Mouse (Mus musculus): ENCODE results near the gene Shisa5. TPM values are rescaled to one million over a fixed set of nuclear protein-coding genes. Genes with fewer than 3 reads are reported as not detected.

The Shisa5 gene
- total RNA-seq, 1 experiment = 44.0 TPM

- H3K9ac ChIP-seq (ENCODE audit: insufficient read depth, low read depth, low read length, poor library complexity, severe bottlenecking) = no peak overlapping the region
- H3K4me3 ChIP-seq (ENCODE audit: insufficient read depth in 1 of 2, low read depth in 1 of 2, low read length in 2 of 2, poor library complexity in 1 of 2, severe bottlenecking in 1 of 2) = no peak overlapping the region
- no peak overlapping the region for H3K27ac ChIP-seq (ENCODE audit: insufficient read depth, low read depth, low read length, poor library complexity, severe bottlenecking)
- TF ChIP-seq CHD2 (IDR thresholded peaks at IDR 0.05; ENCODE audit: low read depth, low read length) (no peak), ZC3H11A (IDR thresholded peaks at IDR 0.05; ENCODE audit: borderline replicate concordance, low read depth, low read length) (no peak), ZNF384 (IDR thresholded peaks at IDR 0.05; ENCODE audit: low read depth, low read length) (no peak), HCFC1 (IDR thresholded peaks at IDR 0.05; ENCODE audit: borderline replicate concordance, insufficient read depth, low read length) (no peak), MAFK (IDR thresholded peaks at IDR 0.05; ENCODE audit: insufficient read depth, low read depth, low read length) (no peak)
- in situ Hi-C loops (cut with MboI; ENCODE audit: low sequenced_read_pairs in 2 of 2, unreplicated experiment in 2 of 2) = no loop called here
- no peaks in the 10 kb centered on the region for H3K9me3 ChIP-seq (ENCODE audit: control insufficient read depth, insufficient read depth, low read depth, low read length)
- no peak for DNase-seq (ENCODE audit: low read depth, low spot score)
- no peaks in the 10 kb centered on the region for H3K36me3 ChIP-seq (ENCODE audit: control insufficient read depth, insufficient read depth, low read length, poor library complexity, severe bottlenecking)
- H3K4me1 ChIP-seq (ENCODE audit: control insufficient read depth in 2 of 2, insufficient read depth in 2 of 2, low read length in 2 of 2, poor library complexity in 1 of 2) = peaks cover 0 to 12% of the 10 kb centered on the region in 2 experiments; a peak in 1 of 4 replicates
Measured at GRCm38 (mm10) chr9:109031686-109032085, 6.7 kb upstream of the Shisa5 start.

GRCm38 (mm10) chr9:109032435-109032834 is 5.9 kb upstream of the Shisa5 start:
- in situ Hi-C loops (cut with MboI; ENCODE audit: low sequenced_read_pairs in 2 of 2, unreplicated experiment in 2 of 2) = no loop called here

GRCm38 (mm10) chr9:109038901-109039364 is 568 bp downstream of the Shisa5 start:
- TF ChIP-seq HCFC1 (IDR thresholded peaks at IDR 0.05; ENCODE audit: borderline replicate concordance, insufficient read depth, low read length) = no peak
- no peak for TF ChIP-seq ZC3H11A (IDR thresholded peaks at IDR 0.05; ENCODE audit: borderline replicate concordance, low read depth, low read length)
- TF ChIP-seq CHD2 (IDR thresholded peaks at IDR 0.05; ENCODE audit: low read depth, low read length) = no peak
- TF ChIP-seq ZNF384 (IDR thresholded peaks at IDR 0.05; ENCODE audit: low read depth, low read length) = no peak
- no peak for TF ChIP-seq MAFK (IDR thresholded peaks at IDR 0.05; ENCODE audit: insufficient read depth, low read depth, low read length)
- Histone ChIP-seq H3K4me3 (ENCODE audit: insufficient read depth in 1 of 2, low read depth in 1 of 2, low read length in 2 of 2, poor library complexity in 1 of 2, severe bottlenecking in 1 of 2) (peak overlapping the region; percentile 78 to 91), H3K9ac (ENCODE audit: insufficient read depth, low read depth, low read length, poor library complexity, severe bottlenecking) (peak overlapping the region; percentile 82), H3K4me1 (ENCODE audit: control insufficient read depth in 2 of 2, insufficient read depth in 2 of 2, low read length in 2 of 2, poor library complexity in 1 of 2) (peaks cover 0 to 11% of the 10 kb centered on the region in 2 experiments; a peak in 1 of 4 replicates), H3K9me3 (ENCODE audit: control insufficient read depth, insufficient read depth, low read depth, low read length) (no peaks in the 10 kb centered on the region), H3K36me3 (ENCODE audit: control insufficient read depth, insufficient read depth, low read length, poor library complexity, severe bottlenecking) (no peaks in the 10 kb centered on the region), H3K27ac (ENCODE audit: insufficient read depth, low read depth, low read length, poor library complexity, severe bottlenecking) (peak overlapping the region; percentile 33)
- in situ Hi-C loops (cut with MboI; ENCODE audit: low sequenced_read_pairs in 2 of 2, unreplicated experiment in 2 of 2) = no loop called here
- peak; percentile 28 for DNase-seq (ENCODE audit: low read depth, low spot score)

More at GRCm38 (mm10) chr9:109032435-109032834, 5.9 kb upstream of the Shisa5 start:
- Histone ChIP-seq H3K27ac (ENCODE audit: insufficient read depth, low read depth, low read length, poor library complexity, severe bottlenecking) (no peak overlapping the region), H3K4me3 (ENCODE audit: insufficient read depth in 1 of 2, low read depth in 1 of 2, low read length in 2 of 2, poor library complexity in 1 of 2, severe bottlenecking in 1 of 2) (no peak overlapping the region), H3K9ac (ENCODE audit: insufficient read depth, low read depth, low read length, poor library complexity, severe bottlenecking) (no peak overlapping the region), H3K4me1 (ENCODE audit: control insufficient read depth in 2 of 2, insufficient read depth in 2 of 2, low read length in 2 of 2, poor library complexity in 1 of 2) (peaks cover 0 to 12% of the 10 kb centered on the region in 2 experiments; a peak in 1 of 4 replicates), H3K9me3 (ENCODE audit: control insufficient read depth, insufficient read depth, low read depth, low read length) (no peaks in the 10 kb centered on the region), H3K36me3 (ENCODE audit: control insufficient read depth, insufficient read depth, low read length, poor library complexity, severe bottlenecking) (no peaks in the 10 kb centered on the region)
- DNase-seq (ENCODE audit: low read depth, low spot score) = no peak
- no peak for TF ChIP-seq HCFC1 (IDR thresholded peaks at IDR 0.05; ENCODE audit: borderline replicate concordance, insufficient read depth, low read length)
- TF ChIP-seq MAFK (IDR thresholded peaks at IDR 0.05; ENCODE audit: insufficient read depth, low read depth, low read length) = no peak
- TF ChIP-seq ZC3H11A (IDR thresholded peaks at IDR 0.05; ENCODE audit: borderline replicate concordance, low read depth, low read length) = no peak

- no peak overlapping the region for H3K4me3 ChIP-seq (ENCODE audit: insufficient read depth in 1 of 2, low read depth in 1 of 2, low read length in 2 of 2, poor library complexity in 1 of 2, severe bottlenecking in 1 of 2)
- no peak for DNase-seq (ENCODE audit: low read depth, low spot score)
- TF ChIP-seq HCFC1 (IDR thresholded peaks at IDR 0.05; ENCODE audit: borderline replicate concordance, insufficient read depth, low read length) = no peak
- no peak for TF ChIP-seq ZC3H11A (IDR thresholded peaks at IDR 0.05; ENCODE audit: borderline replicate concordance, low read depth, low read length)
- TF ChIP-seq ZNF384 (IDR thresholded peaks at IDR 0.05; ENCODE audit: low read depth, low read length) = no peak
- TF ChIP-seq MAFK (IDR thresholded peaks at IDR 0.05; ENCODE audit: insufficient read depth, low read depth, low read length) = no peak
- TF ChIP-seq CHD2 (IDR thresholded peaks at IDR 0.05; ENCODE audit: low read depth, low read length) = no peak
- in situ Hi-C loops (cut with MboI; ENCODE audit: low sequenced_read_pairs in 2 of 2, unreplicated experiment in 2 of 2) = no loop called here
- H3K9me3 ChIP-seq (ENCODE audit: control insufficient read depth, insufficient read depth, low read depth, low read length) = no peaks in the 10 kb centered on the region
- no peak overlapping the region for H3K9ac ChIP-seq (ENCODE audit: insufficient read depth, low read depth, low read length, poor library complexity, severe bottlenecking)
- H3K27ac ChIP-seq (ENCODE audit: insufficient read depth, low read depth, low read length, poor library complexity, severe bottlenecking) = no peak overlapping the region
- H3K4me1 ChIP-seq (ENCODE audit: control insufficient read depth in 2 of 2, insufficient read depth in 2 of 2, low read length in 2 of 2, poor library complexity in 1 of 2) = peaks cover 0 to 11% of the 10 kb centered on the region in 2 experiments; a peak in 1 of 4 replicates
- H3K36me3 ChIP-seq (ENCODE audit: control insufficient read depth, insufficient read depth, low read length, poor library complexity, severe bottlenecking) = no peaks in the 10 kb centered on the region
Measured at GRCm38 (mm10) chr9:109039681-109040080, 1.3 kb downstream of the Shisa5 start.

All from ES-E14 (cell line).